Mouse (Mus musculus): ENCODE measurements around the gene Oat. TPM values are rescaled to one million over a fixed set of nuclear protein-coding genes. Genes with fewer than 3 reads are reported as not detected.

Oat gene
- total RNA-seq (2023) = 10 to 100 TPM; 82.9 to 85.6 TPM

DNA sequence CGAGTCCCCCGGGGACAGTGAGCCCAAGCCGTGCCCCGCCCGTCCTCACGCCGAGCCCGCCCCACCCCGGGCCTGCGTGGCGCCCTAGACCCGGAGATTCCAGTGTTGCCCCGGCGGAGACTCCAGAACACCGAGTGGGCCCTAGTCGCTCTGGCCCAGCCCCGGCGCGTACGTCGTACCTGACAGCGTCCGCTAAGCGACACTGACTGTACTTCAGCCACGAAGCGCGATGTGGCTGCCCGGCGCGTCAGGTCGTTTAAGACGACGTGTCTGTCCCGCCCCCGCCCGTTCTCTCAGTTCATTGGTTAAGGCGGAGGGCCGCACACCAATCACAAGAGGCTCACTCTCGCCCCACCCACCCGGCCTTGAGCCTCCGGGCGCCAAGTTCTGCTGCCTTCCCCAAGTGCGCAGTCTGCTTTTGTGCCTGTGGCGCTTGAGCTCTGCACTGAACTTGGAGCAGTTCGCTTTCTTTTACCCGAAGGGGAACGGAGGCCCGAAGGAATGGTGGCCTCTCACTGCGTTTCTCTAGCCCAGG lies at the start of gene Oat:
Oat (minus strand) TSS at position 283 of the 535 bp plus-strand sequence.

GRCm38 (mm10) chr7:132610468-132611318 lies 34.5 kb upstream of the Oat start, which contains the start of gene Lhpp:
Gene Lhpp, plus strand, starts transcription at chr7:132610638.

DNA sequence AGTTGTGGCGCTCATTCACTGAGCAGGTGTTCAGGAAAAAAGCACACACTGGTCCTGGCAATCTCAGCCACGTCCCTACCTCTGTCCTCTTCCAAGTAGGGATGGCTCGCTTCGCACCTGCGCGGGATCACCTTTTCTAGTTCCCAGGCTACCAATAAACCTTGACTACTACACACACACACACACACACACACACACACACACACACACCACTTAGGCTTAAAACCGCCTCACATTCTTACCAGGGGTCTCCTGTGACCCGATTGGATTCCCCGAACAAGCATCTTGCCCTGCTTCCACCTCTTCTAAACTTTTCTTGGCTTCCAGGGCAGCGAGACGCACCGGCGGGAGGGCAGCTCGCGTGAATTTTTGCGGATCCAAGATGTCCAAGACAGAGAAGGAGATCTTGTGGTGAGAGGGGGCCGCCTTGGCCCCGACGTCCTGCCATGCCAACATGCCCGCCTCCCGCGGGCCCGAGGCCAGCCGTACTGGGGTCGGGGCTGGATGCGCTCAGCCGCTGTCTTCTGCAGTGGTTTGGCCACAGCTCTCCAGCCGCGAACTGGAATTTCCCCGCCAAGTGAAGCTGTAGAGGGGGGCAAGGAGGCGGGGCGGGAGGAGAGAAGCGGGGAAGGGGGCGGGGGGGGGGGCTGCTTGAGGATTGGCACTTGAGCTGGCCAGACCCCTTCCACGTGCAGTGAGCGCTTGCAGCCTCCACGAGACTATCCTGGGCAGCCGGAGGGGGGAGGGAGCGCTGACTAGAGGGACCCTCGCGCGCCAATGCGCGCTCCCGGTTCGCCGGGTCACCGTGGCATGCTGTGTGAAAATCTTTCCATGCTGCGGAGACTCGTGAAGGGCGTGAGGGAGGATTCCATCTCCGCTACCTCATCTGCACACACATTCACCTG lies 23.1 kb upstream of the Oat start, which contains the start of gene Nkx1-2:
Nkx1-2 (minus strand) TSS at position 567 of the 905 bp plus-strand sequence.

Other genes with a start within 250 kb of the Oat start
- gene Nkx1-2, start 23.2 kb upstream of the Oat start, total RNA-seq (2023) = not detected
- gene Lhpp, start 34.2 kb upstream of the Oat start, total RNA-seq (2023) = 1 to 10 TPM; 2.4 to 4.4 TPM
- gene Fam53b, start 237.5 kb upstream of the Oat start, total RNA-seq (2023) = 10 to 100 TPM; 69.8 to 69.9 TPM

Data from B cell, adult 67 days (primary cell).